Mouse (Mus musculus): ENCODE results near the gene Anapc15-ps.
A peak's percentile ranks its signal among the peaks of the same experiment; 100 is the strongest.

Gene Anapc15-ps

GRCm38 (mm10) chr10:95673351-95673750 lies at the start of gene Anapc15-ps:
TSS of gene Anapc15-ps (minus strand) at chr10:95673451.
- DNase-seq (ENCODE audit: low read depth, low spot score): no peak

GRCm38 (mm10) chr10:95722203-95722611 lies 49.0 kb upstream of the Anapc15-ps start:
- no peak for DNase-seq (ENCODE audit: low read depth, low spot score)

- DNase-seq (ENCODE audit: low read depth, low spot score): no peak
Measured at GRCm38 (mm10) chr10:95720181-95720798, 47.0 kb upstream of the Anapc15-ps start.

GRCm38 (mm10) chr10:95719472-95719871 lies 46.2 kb upstream of the Anapc15-ps start:
- DNase-seq (ENCODE audit: low read depth, low spot score): no peak

GRCm38 (mm10) chr10:95718760-95719159 lies 45.5 kb upstream of the Anapc15-ps start:
- DNase-seq (ENCODE audit: low read depth, low spot score): no peak

GRCm38 (mm10) chr10:95717106-95717680 lies 43.9 kb upstream of the Anapc15-ps start:
- no peak for DNase-seq (ENCODE audit: low read depth, low spot score)

- DNase-seq (ENCODE audit: low read depth, low spot score): no peak
Measured at GRCm38 (mm10) chr10:95715687-95716086, 42.4 kb upstream of the Anapc15-ps start.

- DNase-seq (ENCODE audit: low read depth, low spot score): no peak
Measured at GRCm38 (mm10) chr10:95712221-95712620, 39.0 kb upstream of the Anapc15-ps start.

- no peak for DNase-seq (ENCODE audit: low read depth, low spot score)
Measured at GRCm38 (mm10) chr10:95709903-95710660, 36.8 kb upstream of the Anapc15-ps start.

- no peak for DNase-seq (ENCODE audit: low read depth, low spot score)
Measured at GRCm38 (mm10) chr10:95709143-95709880, 36.1 kb upstream of the Anapc15-ps start.

GRCm38 (mm10) chr10:95708001-95708400 lies 34.8 kb upstream of the Anapc15-ps start:
- peak; percentile 46 for DNase-seq (ENCODE audit: low read depth, low spot score)

GRCm38 (mm10) chr10:95706867-95707266 lies 33.6 kb upstream of the Anapc15-ps start:
- DNase-seq (ENCODE audit: low read depth, low spot score): no peak

GRCm38 (mm10) chr10:95705747-95706146 lies 32.5 kb upstream of the Anapc15-ps start:
- no peak for DNase-seq (ENCODE audit: low read depth, low spot score)

GRCm38 (mm10) chr10:95704847-95705246 lies 31.6 kb upstream of the Anapc15-ps start:
- DNase-seq (ENCODE audit: low read depth, low spot score): no peak

- DNase-seq (ENCODE audit: low read depth, low spot score): no peak
Measured at GRCm38 (mm10) chr10:95703730-95704129, 30.5 kb upstream of the Anapc15-ps start.

GRCm38 (mm10) chr10:95700422-95700821 lies 27.2 kb upstream of the Anapc15-ps start:
- no peak for DNase-seq (ENCODE audit: low read depth, low spot score)

GRCm38 (mm10) chr10:95698920-95699714 lies 25.9 kb upstream of the Anapc15-ps start:
- DNase-seq (ENCODE audit: low read depth, low spot score): no peak

- no peak for DNase-seq (ENCODE audit: low read depth, low spot score)
Measured at GRCm38 (mm10) chr10:95696253-95696641, 23.0 kb upstream of the Anapc15-ps start.

GRCm38 (mm10) chr10:95695603-95696252 lies 22.5 kb upstream of the Anapc15-ps start:
- DNase-seq (ENCODE audit: low read depth, low spot score): no peak

GRCm38 (mm10) chr10:95694559-95695251 lies 21.5 kb upstream of the Anapc15-ps start:
- DNase-seq (ENCODE audit: low read depth, low spot score): no peak

All from skeletal muscle tissue, adult 2 months (tissue).